19 mouse cellular contexts compared by ENCODE assay signal in the genomic region with DNA sequence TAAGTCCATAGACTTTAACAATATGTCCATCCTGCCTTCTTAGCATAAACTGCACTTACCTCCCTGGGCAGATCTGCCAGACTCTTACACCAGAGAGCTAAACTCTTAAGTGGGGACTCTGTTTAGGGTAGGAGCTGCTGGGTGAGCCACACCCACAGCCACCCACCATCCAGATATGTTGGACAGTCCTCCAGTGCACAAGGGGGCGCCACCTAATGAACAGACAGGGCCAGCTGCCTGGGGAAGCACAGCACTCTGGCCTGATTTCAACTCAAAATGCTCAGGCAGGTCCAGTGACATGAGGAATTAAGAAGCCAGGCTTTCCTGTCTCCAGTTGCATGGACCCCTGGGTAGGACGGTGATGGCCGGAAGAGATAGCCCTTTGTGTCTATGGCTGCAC.
A peak's percentile ranks its signal among the peaks of the same experiment; 100 is the strongest.
DNase-seq lines count a peak whose midpoint lies in the region; ATAC-seq and TF ChIP-seq lines count a peak whose summit lies in the region.
"Had no signal": no experiment of that assay in that cellular context is flagged by ENCODE, and none has a peak within 500 bp of the region (broad histone marks: within the 10 kb centered on the region; RNA-seq: fewer than 3 reads in every experiment).

No protein-coding gene starts in this region.

- no peaks in the 10 kb centered on the region; the same call in 1 of the 2 replicates for H3K27me3 ChIP-seq in liver, embryonic 14.5 days (ENCODE audit: control insufficient read depth, insufficient read depth, low read length)
- H3K27me3 ChIP-seq in liver, embryonic 12.5 days (replicated peaks): peaks cover 9% of the 10 kb centered on the region
- no peaks in the 10 kb centered on the region for H3K27me3 ChIP-seq in ES-Bruce4 (ENCODE audit: control insufficient read depth, insufficient read depth, low read length, poor library complexity, severe bottlenecking)
- 0 out of 2 replicates have a peak, but pooled peaks cover 2% of the 10 kb centered on the region for H3K27me3 ChIP-seq in kidney, embryonic 15.5 days
- H3K27me3 ChIP-seq: embryonic facial prominence, embryonic 15.5 days; midbrain, embryonic 13.5 days had no signal

- TF ChIP-seq EP300 in liver, embryonic 14.5 days (IDR thresholded peaks at IDR 0.05; ENCODE audit: low read depth): no peak
- TF ChIP-seq EP300 in ES-Bruce4 (IDR thresholded peaks at IDR 0.05; ENCODE audit: insufficient read depth, low read depth, low read length): no peak

- H3K4me2 ChIP-seq in liver, embryonic 14.5 days (ENCODE audit: low read depth): no peak overlapping the region
- H3K4me2 ChIP-seq in liver, embryonic 12.5 days: no peak overlapping the region
- H3K4me2 ChIP-seq in kidney, embryonic 15.5 days: no peak overlapping the region
- H3K4me2 ChIP-seq: embryonic facial prominence, embryonic 15.5 days; forebrain, embryonic 12.5 days; midbrain, embryonic 13.5 days had no signal

- peak; percentile 50 for TF ChIP-seq CTCF in liver, embryonic 14.5 days (IDR thresholded peaks at IDR 0.05; ENCODE audit: low read depth)
- TF ChIP-seq CTCF in ES-Bruce4 (IDR thresholded peaks at IDR 0.05; ENCODE audit: low read depth, low read length): peak; percentile 64
- TF ChIP-seq CTCF in olfactory bulb, adult 2 months (IDR thresholded peaks at IDR 0.05; ENCODE audit: insufficient read depth, low read depth, low read length): peak; percentile 24; the same call in 1 of the 2 replicates

- no peak overlapping the region for H3K27ac ChIP-seq in liver, embryonic 14.5 days
- H3K27ac ChIP-seq in liver, embryonic 12.5 days: no peak overlapping the region
- H3K27ac ChIP-seq in ES-Bruce4 (ENCODE audit: insufficient read depth, low read length): no peak overlapping the region
- no peak overlapping the region for H3K27ac ChIP-seq in olfactory bulb, adult 2 months (ENCODE audit: insufficient read depth, low read depth, low read length)
- H3K27ac ChIP-seq in kidney, embryonic 15.5 days: no peak overlapping the region
- H3K27ac ChIP-seq: embryonic facial prominence, embryonic 15.5 days; forebrain, embryonic 12.5 days; limb, embryonic 10.5 days; macrophage; midbrain, embryonic 13.5 days had no signal

- no peak for TF ChIP-seq POLR2A in ES-Bruce4 (IDR thresholded peaks at IDR 0.05; ENCODE audit: insufficient read depth, low read length)
- no peak for TF ChIP-seq POLR2A in olfactory bulb, adult 2 months (IDR thresholded peaks at IDR 0.05; ENCODE audit: insufficient read depth, low read depth, low read length)

- WGBS in liver, embryonic 14.5 days (ENCODE audit: insufficient replicate concordance): 68% methylated on average over 3 of the region's 3 CpGs
- WGBS in liver, embryonic 12.5 days (ENCODE audit: insufficient replicate concordance): 79% methylated on average over 3 of the region's 3 CpGs
- 96% methylated on average over 3 of the region's 3 CpGs for WGBS in olfactory bulb, adult 2 months
- WGBS in kidney, embryonic 15.5 days: 92% methylated on average over 3 of the region's 3 CpGs

- H3K36me3 ChIP-seq in liver, embryonic 14.5 days (replicated peaks; ENCODE audit: control insufficient read depth, insufficient read depth, low read depth): no peaks in the 10 kb centered on the region
- no peaks in the 10 kb centered on the region for H3K36me3 ChIP-seq in liver, embryonic 12.5 days
- no peaks in the 10 kb centered on the region for H3K36me3 ChIP-seq in ES-Bruce4 (ENCODE audit: control insufficient read depth, insufficient read depth, low read length, poor library complexity, severe bottlenecking)
- no peaks in the 10 kb centered on the region for H3K36me3 ChIP-seq in kidney, embryonic 15.5 days
- H3K36me3 ChIP-seq: embryonic facial prominence, embryonic 15.5 days; forebrain, embryonic 12.5 days; G1E; limb, embryonic 10.5 days had no signal

- H3K4me1 ChIP-seq in liver, embryonic 14.5 days (replicated peaks; ENCODE audit: control insufficient read depth in 2 of 2, insufficient read depth in 2 of 2, low read length in 1 of 2): no peaks in the 10 kb centered on the region
- H3K4me1 ChIP-seq in liver, embryonic 12.5 days: no peaks in the 10 kb centered on the region
- peaks cover 3% of the 10 kb centered on the region for H3K4me1 ChIP-seq in ES-Bruce4 (ENCODE audit: control insufficient read depth, insufficient read depth, low read length)
- peaks cover 53% of the 10 kb centered on the region for H3K4me1 ChIP-seq in olfactory bulb, adult 2 months (ENCODE audit: control insufficient read depth, insufficient read depth, low read length)
- H3K4me1 ChIP-seq in kidney, embryonic 15.5 days: peaks cover 14% of the 10 kb centered on the region

- DNase-seq in liver, embryonic 14.5 days (ENCODE audit: low read depth in 3 of 3, low spot score in 3 of 3): no peak
- peak; percentile 27 to 35 for DNase-seq in B cell, adult 2 months
- no peak for DNase-seq in spleen, postnatal 36 days (ENCODE audit: low spot score in 2 of 2)
- DNase-seq: adrenal gland, postnatal 25 days; cerebellum, adult 9-10 months; kidney, postnatal 25 days; lung, adult 18-20 months had no signal

- H3K4me3 ChIP-seq in liver, embryonic 14.5 days (ENCODE audit: insufficient read depth in 1 of 2, low read depth in 2 of 2, low read length in 2 of 2): no peak overlapping the region
- H3K4me3 ChIP-seq in liver, embryonic 12.5 days: no peak overlapping the region
- H3K4me3 ChIP-seq in ES-Bruce4 (ENCODE audit: low read depth, low read length): no peak overlapping the region
- H3K4me3 ChIP-seq in olfactory bulb, adult 2 months (ENCODE audit: insufficient read depth, low read depth, low read length): no peak overlapping the region
- no peak overlapping the region for H3K4me3 ChIP-seq in kidney, embryonic 15.5 days (replicated peaks)
- H3K4me3 ChIP-seq: embryonic facial prominence, embryonic 15.5 days; forebrain, embryonic 12.5 days; limb, embryonic 10.5 days; midbrain, embryonic 13.5 days had no signal

- no peak for ATAC-seq in liver, embryonic 14.5 days (ENCODE audit: insufficient read depth)
- ATAC-seq in liver, embryonic 12.5 days: no peak
- no peak for ATAC-seq in kidney, embryonic 15.5 days (replicated peaks; ENCODE audit: low FRiP score)
- ATAC-seq: activated CD4-positive, CD25-positive, alpha-beta regulatory T cell, adult 4 months; intestine, embryonic 16.5 days; midbrain, embryonic 13.5 days had no signal

- H3K9ac ChIP-seq in liver, embryonic 14.5 days (replicated peaks): no peak overlapping the region
- no peak overlapping the region for H3K9ac ChIP-seq in liver, embryonic 12.5 days
- no peak overlapping the region for H3K9ac ChIP-seq in ES-Bruce4 (ENCODE audit: low read depth, poor library complexity, severe bottlenecking)
- no peak overlapping the region for H3K9ac ChIP-seq in kidney, embryonic 15.5 days
- H3K9ac ChIP-seq: embryonic facial prominence, embryonic 15.5 days; forebrain, embryonic 12.5 days; midbrain, embryonic 13.5 days had no signal

- no peaks in the 10 kb centered on the region for H3K9me3 ChIP-seq in liver, embryonic 14.5 days (ENCODE audit: control insufficient read depth, low read length)
- H3K9me3 ChIP-seq in liver, embryonic 12.5 days (replicated peaks): no peaks in the 10 kb centered on the region
- no peaks in the 10 kb centered on the region for H3K9me3 ChIP-seq in ES-Bruce4 (replicated peaks; ENCODE audit: control insufficient read depth, insufficient read depth, low read length, poor library complexity, severe bottlenecking)
- H3K9me3 ChIP-seq in kidney, embryonic 15.5 days (replicated peaks): no peaks in the 10 kb centered on the region; the same call in 1 of the 2 replicates
- H3K9me3 ChIP-seq: embryonic facial prominence, embryonic 15.5 days; forebrain, embryonic 12.5 days; limb, embryonic 10.5 days; midbrain, embryonic 13.5 days had no signal

Comparison
In these comparisons a context has a peak if more than half of its experiments do, and no peak if none do; other contexts are left out.
1. DNase-seq: peak in B cell, adult 2 months (2 of 2); none in liver, embryonic 14.5 days (0 of 3) and spleen, postnatal 36 days (0 of 2).
2. Peak in every context shown above with its lines, with median percentiles within 50 percentile points of each other: CTCF ChIP-seq.